Mouse (Mus musculus): ENCODE measurements around the gene Tmem151b.

Tmem151b gene

DNA sequence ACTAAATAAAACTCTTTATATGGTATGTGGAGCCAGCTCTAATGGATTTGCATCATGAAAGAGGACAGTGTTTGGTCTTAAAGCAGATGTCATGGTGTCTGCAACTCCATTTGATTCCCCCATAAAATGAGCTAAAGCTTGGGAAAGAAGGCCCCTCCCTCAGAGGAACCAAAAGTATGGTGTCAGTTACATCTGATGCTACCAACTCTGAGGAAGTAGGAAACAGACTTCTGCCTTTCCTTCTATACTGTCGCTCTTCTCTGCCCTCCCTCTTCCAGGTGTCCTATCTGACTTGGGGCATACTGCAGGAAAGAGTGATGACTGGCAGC, 16.5 kb upstream of the Tmem151b start:
- CTCF ChIA-PET = interaction anchor here (0.6 to 1.7 kb wide), 3 partner anchors 8 to 88 kb away, joined by 3 to 6 read pairs (median 4); partner anchors contain the start of gene Nfkbie

DNA sequence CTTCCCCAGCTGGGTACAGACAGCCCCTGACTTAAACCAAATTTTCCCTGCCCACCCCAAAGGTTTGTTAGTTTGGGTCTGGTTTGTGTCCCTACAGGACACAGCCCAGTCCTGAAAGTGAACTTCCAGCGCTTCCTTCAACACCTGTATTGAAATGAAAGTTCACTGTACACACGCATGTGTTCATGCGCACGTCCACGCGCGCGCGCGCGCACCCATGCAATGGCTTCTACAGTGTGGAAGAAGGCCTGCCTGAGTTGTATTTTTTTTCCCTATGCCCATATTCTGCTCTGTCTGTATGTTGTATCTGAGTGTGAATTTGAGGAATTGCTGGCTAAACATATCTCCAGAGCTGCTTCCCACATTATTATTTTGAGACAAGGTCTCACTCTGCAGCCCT, 15.6 kb upstream of the Tmem151b start:
- CTCF ChIA-PET = interaction anchor here (1.7 kb wide), 1 partner anchor 9 kb away, joined by 4 read pairs; the partner anchor contains the start of gene Nfkbie

DNA sequence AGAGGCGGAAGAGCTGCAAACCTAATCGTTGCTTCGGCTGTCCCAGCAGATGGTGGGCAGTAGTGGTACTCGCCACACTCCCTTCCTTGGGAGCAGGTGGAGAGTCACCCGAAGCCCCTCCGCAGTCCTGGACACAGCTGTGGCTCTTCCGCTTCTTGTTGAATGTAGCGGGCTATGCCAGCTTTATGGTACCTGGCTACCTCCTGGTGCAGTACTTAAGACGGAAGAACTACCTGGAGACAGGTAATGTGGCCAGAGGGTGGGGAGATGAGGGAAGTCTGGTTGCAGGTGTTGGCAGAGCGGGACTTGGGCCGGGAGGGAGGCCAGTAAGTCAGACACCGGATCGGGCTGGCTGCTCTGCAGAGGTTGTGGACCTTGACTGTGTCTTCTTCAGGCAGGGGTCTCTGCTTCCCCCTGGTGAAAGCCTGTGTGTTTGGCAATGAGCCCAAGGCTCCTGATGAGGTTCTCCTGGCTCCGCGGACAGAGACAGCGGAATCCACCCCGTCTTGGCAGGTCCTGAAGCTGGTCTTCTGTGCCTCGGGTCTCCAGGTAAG, 15.1 kb upstream of the Tmem151b start:
- CTCF ChIA-PET = interaction anchor here (1.1 to 1.7 kb wide), 2 partner anchors 8 to 9 kb away, joined by 4 read pairs; partner anchors contain the start of genes Hsp90ab1 and Nfkbie

DNA sequence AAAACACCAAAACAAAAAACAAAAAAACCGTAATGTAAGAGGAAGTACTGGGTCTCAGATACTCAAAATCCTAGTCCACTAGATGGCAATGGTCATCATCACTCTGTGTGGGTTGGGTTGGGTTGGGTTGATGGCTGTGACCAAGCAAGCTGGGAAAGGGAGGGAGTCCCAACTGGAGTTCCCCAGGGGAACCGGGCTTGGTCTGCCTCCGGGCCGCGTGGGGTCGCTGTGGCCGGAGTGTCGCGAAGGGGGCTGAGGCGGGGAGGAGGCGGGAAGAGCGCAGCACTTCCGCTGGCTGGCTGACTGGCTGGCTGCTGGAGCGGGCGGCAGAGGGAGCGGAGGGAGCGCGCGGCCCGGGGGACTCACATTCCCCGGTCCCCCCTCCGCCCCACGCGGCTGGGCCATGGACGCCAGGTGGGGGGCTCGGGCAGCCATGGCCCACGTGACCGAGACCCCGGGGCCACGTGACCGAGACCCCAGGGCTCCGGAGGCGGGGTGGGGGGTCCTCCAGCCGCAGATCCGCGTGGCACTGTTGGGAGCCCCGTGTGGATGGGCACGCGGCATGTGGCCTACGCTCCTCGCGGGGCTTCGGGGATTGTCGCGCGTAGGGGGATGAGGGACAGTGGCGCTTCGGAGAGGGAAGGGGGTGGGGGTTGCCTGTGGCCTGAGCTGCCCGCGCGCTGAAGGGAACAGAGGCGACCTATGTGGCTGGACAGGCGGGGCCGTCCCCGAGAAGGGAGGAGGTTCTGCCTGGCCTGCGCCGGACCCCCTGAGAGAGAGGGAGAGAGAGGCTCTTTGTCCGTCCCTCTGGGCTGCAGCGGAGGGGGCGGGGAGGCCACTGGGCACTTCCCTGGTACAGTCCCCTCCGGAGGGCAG, 14.4 kb upstream of the Tmem151b start, which contains the start of gene Slc35b2:
Gene Slc35b2, plus strand, starts transcription at position 220 of the 876 bp plus-strand sequence.
- CTCF ChIA-PET = interaction anchor here (0.7 to 1.1 kb wide), 2 partner anchors 9 to 784 kb away, joined by 4 read pairs; partner anchors contain the start of gene Hsp90ab1

DNA sequence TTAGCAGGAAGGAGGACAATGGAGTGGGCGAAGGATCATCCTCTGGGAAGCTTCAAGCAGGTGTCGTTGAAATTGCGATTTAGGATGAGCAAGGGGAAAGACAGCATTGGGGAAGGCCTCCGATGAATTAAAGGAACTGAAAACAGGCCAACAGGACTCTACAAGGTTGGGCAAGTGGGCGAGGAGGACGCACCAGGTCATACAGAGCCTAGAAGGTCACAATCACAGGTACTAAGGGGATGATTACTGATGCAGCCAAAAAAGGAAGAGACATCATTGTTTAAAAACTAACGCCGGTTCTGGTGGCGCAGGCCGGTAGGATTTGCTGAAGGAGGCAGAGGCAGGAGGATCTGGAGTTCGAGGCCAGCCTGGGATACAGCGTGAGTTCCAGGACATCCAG, 13.7 kb upstream of the Tmem151b start:
- CTCF ChIA-PET = interaction anchor here (0.7 kb wide), 1 partner anchor 783 kb away, joined by 4 read pairs; no protein-coding TSS in a partner anchor

DNA sequence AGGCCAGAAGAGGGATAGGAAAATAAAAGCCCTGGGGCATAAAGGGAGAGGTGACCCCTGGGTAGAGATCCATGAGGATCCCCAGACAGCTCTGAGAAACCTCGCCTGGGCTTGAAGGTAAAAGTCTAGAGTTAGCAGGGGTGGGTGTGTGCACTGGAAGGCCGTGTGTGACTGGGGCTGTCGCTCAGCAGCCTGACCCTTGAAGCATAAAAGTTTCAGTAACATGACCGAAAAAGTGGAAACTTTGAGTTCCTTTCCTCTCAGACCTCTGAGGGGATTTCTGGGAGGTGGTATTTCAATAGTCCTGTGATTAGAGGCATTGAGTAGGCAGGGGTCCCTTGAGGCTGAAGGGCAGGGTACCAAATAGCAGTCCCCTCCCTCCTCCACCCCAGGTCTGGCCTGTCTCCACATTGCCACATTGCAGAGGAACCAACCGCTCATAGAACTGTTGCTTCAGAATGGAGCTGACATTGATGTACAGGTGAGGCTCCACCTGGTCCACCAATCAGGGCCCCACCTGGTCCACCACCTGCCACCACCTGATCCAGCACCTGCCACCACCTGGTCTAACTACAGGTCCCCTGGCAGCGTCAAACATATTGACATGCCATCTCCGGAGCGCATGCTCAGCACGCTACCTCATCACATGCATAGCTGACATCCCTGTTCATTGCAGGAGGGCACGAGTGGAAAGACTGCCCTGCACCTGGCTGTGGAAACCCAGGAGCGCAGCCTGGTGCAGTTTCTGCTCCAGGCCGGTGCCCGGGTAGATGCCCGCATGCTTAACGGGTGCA, 10.5 kb upstream of the Tmem151b start:
- CTCF ChIA-PET = interaction anchor here (0.6 kb wide), 1 partner anchor 869 kb away, joined by 3 read pairs; the partner anchor contains the start of gene Crip3

DNA sequence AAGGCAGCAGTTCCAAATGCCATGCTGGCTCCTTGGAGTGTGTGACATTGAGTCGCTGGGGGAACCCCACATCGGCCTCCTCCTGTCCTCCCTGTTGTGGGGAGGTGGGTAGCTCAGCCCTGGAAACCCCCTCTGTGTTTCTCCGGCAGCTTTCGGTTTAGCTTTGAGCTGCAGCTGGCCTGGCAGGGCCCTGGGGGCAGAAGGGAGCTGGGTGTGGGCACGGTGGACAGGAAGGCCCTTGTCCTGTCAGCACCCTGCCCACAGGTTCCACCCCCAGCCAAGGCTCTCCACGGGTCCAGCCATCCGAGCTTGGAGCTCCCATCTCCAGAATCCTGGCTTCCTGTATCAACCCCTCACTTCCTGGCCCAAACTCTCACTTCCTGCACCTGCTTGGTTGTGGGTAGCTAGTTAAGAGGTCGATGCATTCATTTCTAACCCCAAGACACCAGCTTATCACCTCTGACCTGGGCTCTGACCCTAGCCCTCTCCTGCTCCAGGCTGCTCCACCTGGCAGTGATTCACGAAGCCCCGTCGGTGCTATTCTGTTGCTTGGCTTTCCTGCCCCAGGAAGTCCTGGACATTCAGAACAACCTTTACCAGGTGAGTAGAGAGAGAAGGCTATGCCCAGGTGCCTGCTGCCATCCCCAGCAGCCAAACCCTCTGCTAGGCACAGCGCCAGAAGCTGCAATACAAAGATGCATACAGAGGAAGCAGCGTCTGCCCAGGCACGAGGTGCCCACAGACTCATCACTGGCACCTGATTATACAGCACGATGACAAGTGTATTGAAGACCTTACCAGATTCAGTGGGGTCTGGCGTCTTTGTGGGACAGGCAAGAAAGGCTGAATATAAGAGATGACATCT, 8.8 kb upstream of the Tmem151b start:
- CTCF ChIA-PET = interaction anchor here (0.6 to 1.5 kb wide), 5 partner anchors 8 to 1234 kb away, joined by 3 to 8 read pairs (median 6); partner anchors contain the start of gene Hsp90ab1

DNA sequence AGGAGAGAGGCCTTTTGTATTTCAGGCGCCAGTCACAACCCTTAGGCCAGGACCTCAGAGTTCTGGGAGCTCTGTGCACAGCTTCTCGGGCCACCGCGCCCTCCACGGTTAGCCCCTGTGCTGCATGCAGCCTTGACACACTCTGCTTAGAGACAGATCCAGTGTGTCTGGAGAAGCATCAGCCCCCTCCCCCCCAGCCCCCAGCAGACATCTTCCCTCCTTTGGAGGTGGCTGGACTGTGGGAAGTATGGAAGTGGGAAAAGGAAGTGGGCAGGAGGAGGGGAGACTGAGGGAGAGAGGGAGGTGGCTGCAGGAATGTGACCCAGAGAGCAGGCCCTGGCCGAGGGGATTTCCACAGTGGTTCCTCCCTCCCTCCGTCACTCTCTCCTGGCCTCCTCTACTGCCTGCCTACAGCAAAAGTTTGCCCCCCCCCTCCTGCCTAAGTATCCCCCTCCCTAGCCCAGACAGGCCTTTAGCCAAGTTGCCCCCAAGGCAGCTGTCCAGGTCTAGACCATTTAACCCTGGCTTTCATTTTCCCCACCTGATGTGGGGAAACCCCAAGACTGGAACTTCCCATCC, 7.9 kb upstream of the Tmem151b start:
- CTCF ChIA-PET = interaction anchor here (0.6 to 1.5 kb wide), 5 partner anchors 9 to 1234 kb away, joined by 3 to 6 read pairs (median 4); no protein-coding TSS in a partner anchor

DNA sequence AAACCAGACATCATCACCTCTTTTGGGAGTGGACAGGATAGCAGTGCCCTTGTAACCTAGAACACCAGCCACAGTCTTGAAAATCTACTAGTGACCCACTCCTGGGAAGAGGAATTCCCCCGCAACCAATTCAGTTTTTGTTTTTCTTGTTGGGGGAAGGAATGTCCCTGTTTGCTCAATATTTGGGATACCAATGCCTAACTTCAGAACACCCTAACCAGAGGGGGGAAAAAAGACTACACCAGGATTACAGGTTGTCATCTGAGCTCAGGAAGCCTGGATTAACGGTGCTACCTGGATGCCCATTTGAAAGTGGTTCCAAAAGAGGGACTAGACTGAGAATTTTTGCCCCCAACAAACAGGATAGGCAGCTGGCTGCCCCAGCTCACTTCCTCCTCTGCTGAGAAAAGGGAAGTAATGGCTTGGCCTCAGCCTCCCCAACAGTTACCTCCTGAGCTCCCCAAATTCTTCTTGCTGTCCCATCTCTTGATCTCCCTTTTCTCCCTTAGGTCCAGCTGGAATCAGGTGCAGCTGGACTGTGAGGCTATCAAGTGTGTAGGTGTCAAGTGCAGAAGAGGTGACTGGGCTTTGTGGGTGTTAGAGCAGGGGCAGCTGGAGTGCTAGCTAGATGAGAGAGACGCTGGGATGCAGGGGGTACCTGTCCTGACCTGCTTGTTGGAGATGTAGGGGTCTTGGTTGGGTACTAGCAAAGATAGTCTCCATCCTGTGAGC, 7.2 kb upstream of the Tmem151b start:
- CTCF ChIA-PET = interaction anchor here (0.5 to 1.5 kb wide), 3 partner anchors 9 to 1296 kb away, joined by 3 to 4 read pairs (median 4); no protein-coding TSS in a partner anchor

DNA sequence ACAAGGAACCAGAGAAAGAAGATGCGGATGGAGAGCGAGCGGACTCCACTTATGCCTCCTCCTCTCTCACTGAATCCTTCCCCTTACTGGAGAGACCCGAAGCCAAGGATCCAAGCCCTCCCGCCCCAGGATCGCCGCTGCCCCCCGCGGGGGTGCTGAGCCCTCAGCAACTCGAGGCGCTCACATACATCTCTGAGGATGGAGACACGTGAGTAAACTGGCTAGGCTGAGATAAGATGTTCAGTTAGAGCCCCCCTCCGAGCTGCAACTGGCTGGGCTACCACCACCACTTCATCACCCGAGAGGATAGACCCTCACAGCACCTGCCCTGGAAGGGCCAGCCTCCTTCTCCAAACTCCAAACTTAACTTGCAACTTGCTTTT, 6.6 kb upstream of the Tmem151b start:
- CTCF ChIA-PET = interaction anchor here (0.6 to 1.5 kb wide), 4 partner anchors 10 to 75 kb away, joined by 3 to 4 read pairs (median 4); no protein-coding TSS in a partner anchor

DNA sequence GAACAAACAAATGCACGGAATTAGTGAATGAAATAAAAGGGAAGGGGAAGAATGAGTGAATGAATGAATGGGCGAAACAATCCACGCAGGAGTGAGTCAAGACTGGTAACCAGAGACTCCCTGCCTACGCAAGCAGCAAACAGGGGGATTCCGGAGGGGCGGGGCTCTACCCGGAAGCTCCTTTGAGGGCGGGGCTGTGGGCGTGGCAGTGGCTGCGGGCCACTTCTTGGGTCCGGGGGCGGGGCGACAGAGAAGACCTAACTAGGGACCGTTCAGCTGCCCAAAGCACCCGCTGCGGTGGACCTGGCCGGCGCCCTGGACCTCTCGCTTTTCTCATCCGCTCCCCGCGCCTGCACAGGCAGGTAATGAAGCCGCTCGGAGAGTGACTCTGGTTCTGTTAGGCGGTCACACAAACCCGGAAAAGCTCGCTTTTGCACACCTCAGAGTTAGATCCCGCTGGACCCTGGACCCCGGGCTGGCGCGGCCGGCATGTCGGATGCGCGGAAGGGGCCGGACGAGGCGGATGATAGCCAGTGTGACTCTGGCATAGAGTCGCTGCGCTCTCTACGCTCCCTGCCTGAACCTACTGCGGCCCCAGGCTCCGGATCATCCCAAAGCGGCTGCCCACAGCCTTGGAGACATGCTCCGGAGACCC, 6.1 kb upstream of the Tmem151b start, which contains the start of gene Nfkbie:
Gene Nfkbie, plus strand, starts transcription at position 252 of the 655 bp plus-strand sequence.
- CTCF ChIA-PET = interaction anchor here (0.6 to 1.5 kb wide), 4 partner anchors 10 to 75 kb away, joined by 3 to 4 read pairs (median 4); no protein-coding TSS in a partner anchor

DNA sequence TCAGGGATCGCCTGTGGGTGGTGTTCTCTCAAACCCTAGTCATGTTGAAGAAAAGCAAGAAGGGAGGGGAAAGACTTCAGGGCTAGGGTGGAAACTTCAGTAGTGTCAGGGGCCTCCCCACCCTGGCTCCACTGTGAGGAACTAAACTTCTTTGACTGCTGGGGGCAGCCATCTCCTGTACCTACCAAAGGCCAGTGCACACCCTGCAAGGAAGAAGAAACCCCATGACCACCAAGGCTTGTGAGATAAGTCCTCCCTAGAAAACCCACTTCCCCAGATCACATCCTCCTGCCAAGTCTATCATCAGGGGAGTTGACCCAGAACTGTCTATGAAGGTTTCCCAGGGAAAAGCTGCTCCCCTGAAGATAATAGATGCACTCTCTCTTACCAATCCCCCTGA, 4.9 kb upstream of the Tmem151b start:
- CTCF ChIA-PET = interaction anchor here (0.6 to 1.1 kb wide), 2 partner anchors 28 to 74 kb away, joined by 3 to 11 read pairs; no protein-coding TSS in a partner anchor

DNA sequence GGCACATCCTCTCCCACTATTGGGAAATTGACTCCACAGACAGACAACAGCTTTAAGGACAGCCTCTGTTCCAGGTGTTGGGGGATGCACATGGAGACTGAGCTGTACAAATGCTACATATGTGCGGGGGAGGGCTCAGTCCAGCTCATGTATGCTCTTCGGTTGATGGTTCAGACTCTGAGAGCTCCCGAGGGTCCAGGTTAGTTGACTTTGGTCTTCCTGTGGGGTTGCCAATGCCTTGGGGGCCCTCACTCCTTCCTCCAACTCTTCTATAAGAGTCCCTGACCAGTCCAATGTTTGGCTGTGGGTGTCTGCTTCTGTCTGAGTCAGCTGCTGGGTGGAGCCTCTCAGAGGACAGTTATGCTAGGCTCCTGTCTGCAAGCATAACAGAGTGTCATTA, 3.6 kb upstream of the Tmem151b start:
- CTCF ChIA-PET = interaction anchor here (0.7 to 1.3 kb wide), 3 partner anchors 30 to 694 kb away, joined by 3 to 10 read pairs (median 6); no protein-coding TSS in a partner anchor

DNA sequence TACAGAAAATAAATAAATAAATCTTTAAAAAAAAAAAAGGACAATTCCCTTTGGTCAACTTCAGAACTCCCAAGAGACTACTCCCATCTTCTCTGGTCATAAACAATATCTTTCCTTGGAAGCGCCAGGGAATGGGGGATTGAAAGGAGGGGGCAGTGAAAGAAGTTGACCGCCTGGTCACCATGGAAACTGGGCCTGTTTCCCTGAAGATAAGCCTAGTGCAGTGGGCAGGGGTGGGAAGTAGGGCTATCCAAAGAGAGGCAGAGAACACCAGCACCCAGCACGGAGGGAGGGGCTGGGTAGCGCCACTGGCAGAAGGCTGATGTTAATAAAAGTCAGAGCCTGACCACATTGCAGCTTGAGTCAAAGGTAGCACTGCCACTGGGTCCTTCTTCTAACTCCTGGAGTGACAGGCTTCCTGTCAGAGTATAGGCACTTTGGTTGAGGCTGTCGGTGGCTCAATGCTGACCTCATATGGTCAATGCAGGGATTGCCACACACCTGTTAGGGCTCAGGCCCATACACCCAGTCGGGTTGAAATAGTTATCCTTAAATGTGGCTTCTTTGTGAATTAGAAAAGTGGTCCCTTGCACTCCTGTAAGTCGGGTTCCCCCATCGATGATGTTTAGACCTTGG, 2.5 kb upstream of the Tmem151b start:
- CTCF ChIA-PET = interaction anchor here (0.6 to 1.6 kb wide), 5 partner anchors 23 to 325 kb away, joined by 3 to 10 read pairs (median 6); no protein-coding TSS in a partner anchor

DNA sequence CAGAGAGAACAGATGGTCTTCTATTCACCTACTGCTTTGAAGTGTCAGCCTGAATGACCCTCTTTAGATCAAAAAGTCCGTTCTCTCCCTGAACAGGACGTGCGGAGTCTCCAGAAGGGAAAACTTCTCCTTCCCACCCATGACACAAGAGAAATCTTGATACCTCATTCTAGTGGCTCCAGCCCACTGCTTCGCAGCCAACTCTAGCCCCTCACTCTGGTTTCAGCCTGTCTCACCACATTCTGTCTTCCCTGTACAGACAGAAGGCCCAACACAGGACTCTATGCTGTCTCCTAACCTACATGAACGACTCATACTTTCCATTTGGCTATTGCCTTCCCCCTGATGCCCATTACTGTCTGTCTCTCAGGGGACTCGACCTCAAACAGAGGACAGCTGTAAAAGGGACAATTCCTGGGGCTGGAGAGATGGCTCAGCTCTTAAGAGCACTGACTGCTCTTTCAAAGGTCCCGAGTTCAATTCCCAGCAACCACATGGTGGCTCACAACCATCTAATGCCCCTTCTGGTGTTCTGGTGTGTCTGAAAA, 1.8 kb upstream of the Tmem151b start:
- CTCF ChIA-PET = interaction anchor here (0.6 to 1.6 kb wide), 2 partner anchors 23 to 325 kb away, joined by 6 to 10 read pairs; no protein-coding TSS in a partner anchor

DNA sequence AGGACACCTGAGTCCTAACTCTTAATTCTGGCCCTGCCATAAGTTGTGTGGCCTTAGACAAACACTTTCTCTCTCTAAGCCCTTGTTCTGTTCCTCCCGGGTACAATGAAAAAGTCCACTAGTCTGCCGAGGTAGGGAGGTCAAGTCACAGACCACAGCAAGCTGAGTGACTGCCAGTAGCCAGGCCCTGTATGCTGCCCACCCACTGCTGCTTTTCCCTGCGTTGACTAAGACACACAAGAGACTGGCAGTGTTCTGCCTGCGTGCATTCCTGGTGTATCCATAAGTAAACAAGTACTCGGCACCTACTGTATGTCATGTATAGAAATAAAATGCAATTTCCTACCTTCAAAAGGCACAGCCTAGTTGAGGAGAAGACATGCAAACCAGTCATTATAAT, 776 bp upstream of the Tmem151b start:
- CTCF ChIA-PET = interaction anchor here (1.6 kb wide), 1 partner anchor 24 kb away, joined by 10 read pairs; no protein-coding TSS in a partner anchor

All from spleen, embryonic (tissue).